Mouse (Mus musculus): ENCODE data around the gene Plcl2. TPM values are rescaled to one million over a fixed set of nuclear protein-coding genes. Genes with fewer than 3 reads are reported as not detected.

The Plcl2 gene
- polyA plus RNA-seq, 1 experiment from 2014 or later, result 6.8 TPM

GRCm38 (mm10) chr17:50710497-50711222 lies 201.5 kb downstream of the Plcl2 start:
- Histone ChIP-seq H3K27me3 (ENCODE audit: control insufficient read depth, insufficient read depth, low read length) (no peaks in the 10 kb centered on the region), H3K9ac (ENCODE audit: low read length) (no peak overlapping the region), H3K4me1 (ENCODE audit: control insufficient read depth in 2 of 2, insufficient read depth in 2 of 2, low read length in 2 of 2) (no peaks in the 10 kb centered on the region), H3K4me2 (ENCODE audit: low read length) (no peak overlapping the region), H3K36me3 (ENCODE audit: control insufficient read depth, insufficient read depth, low read length) (no peaks in the 10 kb centered on the region), H3K4me3 (ENCODE audit: control insufficient read depth in 1 of 2, insufficient read depth in 1 of 2, low read depth in 1 of 2, low read length in 2 of 2) (no peak overlapping the region), H3K9me3 (ENCODE audit: control insufficient read depth, low read length) (peaks cover 2% of the 10 kb centered on the region; the same call in 1 of the 2 replicates), H3K27ac (replicated peaks in 1 of 2; ENCODE audit: control insufficient read depth in 1 of 2, insufficient read depth in 1 of 2, low read depth in 2 of 2, low read length in 2 of 2) (no peak overlapping the region)
- ATAC-seq (ENCODE audit: insufficient number of reproducible peaks, insufficient read depth, low FRiP score, low read depth), result no peak
- WGBS, result 84% methylated on average over 7 of the region's 7 CpGs

GRCm38 (mm10) chr17:50717586-50717985 lies 208.4 kb downstream of the Plcl2 start:
- H3K27me3 ChIP-seq (ENCODE audit: control insufficient read depth, insufficient read depth, low read length), result no peaks in the 10 kb centered on the region
- H3K4me3 ChIP-seq (ENCODE audit: control insufficient read depth in 1 of 2, insufficient read depth in 1 of 2, low read depth in 1 of 2, low read length in 2 of 2), result no peak overlapping the region
- 84% methylated on average over 5 of the region's 5 CpGs for WGBS
- peaks cover 2% of the 10 kb centered on the region; the same call in 1 of the 2 replicates for H3K9me3 ChIP-seq (ENCODE audit: control insufficient read depth, low read length)
- no peak overlapping the region for H3K9ac ChIP-seq (ENCODE audit: low read length)
- no peaks in the 10 kb centered on the region for H3K4me1 ChIP-seq (ENCODE audit: control insufficient read depth in 2 of 2, insufficient read depth in 2 of 2, low read length in 2 of 2)
- no peak overlapping the region for H3K27ac ChIP-seq (replicated peaks in 1 of 2; ENCODE audit: control insufficient read depth in 1 of 2, insufficient read depth in 1 of 2, low read depth in 2 of 2, low read length in 2 of 2)
- ATAC-seq (ENCODE audit: insufficient number of reproducible peaks, insufficient read depth, low FRiP score, low read depth), result no peak
- no peak overlapping the region for H3K4me2 ChIP-seq (ENCODE audit: low read length)
- no peaks in the 10 kb centered on the region for H3K36me3 ChIP-seq (ENCODE audit: control insufficient read depth, insufficient read depth, low read length)

GRCm38 (mm10) chr17:50724376-50724775 lies 215.2 kb downstream of the Plcl2 start:
- 76% methylated on average over 2 of the region's 2 CpGs for WGBS
- no peak for ATAC-seq (ENCODE audit: insufficient number of reproducible peaks, insufficient read depth, low FRiP score, low read depth)
- H3K9me3 ChIP-seq (ENCODE audit: control insufficient read depth, low read length), result no peaks in the 10 kb centered on the region
- H3K4me3 ChIP-seq (ENCODE audit: control insufficient read depth in 1 of 2, insufficient read depth in 1 of 2, low read depth in 1 of 2, low read length in 2 of 2), result no peak overlapping the region
- peaks cover 2 to 9% of the 10 kb centered on the region in 2 experiments; a peak in 3 of 4 replicates for H3K4me1 ChIP-seq (ENCODE audit: control insufficient read depth in 2 of 2, insufficient read depth in 2 of 2, low read length in 2 of 2)
- no peak overlapping the region for H3K4me2 ChIP-seq (ENCODE audit: low read length)
- H3K27ac ChIP-seq (replicated peaks in 1 of 2; ENCODE audit: control insufficient read depth in 1 of 2, insufficient read depth in 1 of 2, low read depth in 2 of 2, low read length in 2 of 2), result no peak overlapping the region
- no peak overlapping the region for H3K9ac ChIP-seq (ENCODE audit: low read length)
- H3K27me3 ChIP-seq (ENCODE audit: control insufficient read depth, insufficient read depth, low read length), result no peaks in the 10 kb centered on the region
- H3K36me3 ChIP-seq (ENCODE audit: control insufficient read depth, insufficient read depth, low read length), result no peaks in the 10 kb centered on the region

GRCm38 (mm10) chr17:50726265-50726664 lies 217.1 kb downstream of the Plcl2 start:
- 85% methylated on average over 2 of the region's 2 CpGs for WGBS
- Histone ChIP-seq H3K36me3 (ENCODE audit: control insufficient read depth, insufficient read depth, low read length) (no peaks in the 10 kb centered on the region), H3K9ac (ENCODE audit: low read length) (no peak overlapping the region), H3K4me1 (ENCODE audit: control insufficient read depth in 2 of 2, insufficient read depth in 2 of 2, low read length in 2 of 2) (peaks cover 5 to 12% of the 10 kb centered on the region in 2 experiments), H3K27ac (replicated peaks in 1 of 2; ENCODE audit: control insufficient read depth in 1 of 2, insufficient read depth in 1 of 2, low read depth in 2 of 2, low read length in 2 of 2) (no peak overlapping the region), H3K4me3 (ENCODE audit: control insufficient read depth in 1 of 2, insufficient read depth in 1 of 2, low read depth in 1 of 2, low read length in 2 of 2) (no peak overlapping the region), H3K9me3 (ENCODE audit: control insufficient read depth, low read length) (no peaks in the 10 kb centered on the region), H3K27me3 (ENCODE audit: control insufficient read depth, insufficient read depth, low read length) (no peaks in the 10 kb centered on the region), H3K4me2 (ENCODE audit: low read length) (no peak overlapping the region)
- no peak for ATAC-seq (ENCODE audit: insufficient number of reproducible peaks, insufficient read depth, low FRiP score, low read depth)

- H3K4me2 ChIP-seq (ENCODE audit: low read length), result no peak overlapping the region
- no peak overlapping the region for H3K27ac ChIP-seq (replicated peaks in 1 of 2; ENCODE audit: control insufficient read depth in 1 of 2, insufficient read depth in 1 of 2, low read depth in 2 of 2, low read length in 2 of 2)
- WGBS, result 83% methylated on average over 2 of the region's 2 CpGs
- no peaks in the 10 kb centered on the region for H3K27me3 ChIP-seq (ENCODE audit: control insufficient read depth, insufficient read depth, low read length)
- no peak for ATAC-seq (ENCODE audit: insufficient number of reproducible peaks, insufficient read depth, low FRiP score, low read depth)
- 0 out of 2 replicates have a peak, but pooled peaks cover under 1% of the 10 kb centered on the region for H3K36me3 ChIP-seq (ENCODE audit: control insufficient read depth, insufficient read depth, low read length)
- H3K4me3 ChIP-seq (ENCODE audit: control insufficient read depth in 1 of 2, insufficient read depth in 1 of 2, low read depth in 1 of 2, low read length in 2 of 2), result no peak overlapping the region
- peaks cover 5 to 17% of the 10 kb centered on the region in 2 experiments for H3K4me1 ChIP-seq (ENCODE audit: control insufficient read depth in 2 of 2, insufficient read depth in 2 of 2, low read length in 2 of 2)
- H3K9ac ChIP-seq (ENCODE audit: low read length), result no peak overlapping the region
- H3K9me3 ChIP-seq (ENCODE audit: control insufficient read depth, low read length), result no peaks in the 10 kb centered on the region
Measured at GRCm38 (mm10) chr17:50729031-50729430, 219.8 kb downstream of the Plcl2 start.

- Histone ChIP-seq H3K9ac (ENCODE audit: low read length) (no peak overlapping the region), H3K4me3 (ENCODE audit: control insufficient read depth in 1 of 2, insufficient read depth in 1 of 2, low read depth in 1 of 2, low read length in 2 of 2) (no peak overlapping the region), H3K27ac (replicated peaks in 1 of 2; ENCODE audit: control insufficient read depth in 1 of 2, insufficient read depth in 1 of 2, low read depth in 2 of 2, low read length in 2 of 2) (no peak overlapping the region), H3K9me3 (ENCODE audit: control insufficient read depth, low read length) (no peaks in the 10 kb centered on the region), H3K4me1 (ENCODE audit: control insufficient read depth in 2 of 2, insufficient read depth in 2 of 2, low read length in 2 of 2) (peaks cover 8 to 14% of the 10 kb centered on the region in 2 experiments), H3K27me3 (ENCODE audit: control insufficient read depth, insufficient read depth, low read length) (no peaks in the 10 kb centered on the region), H3K36me3 (ENCODE audit: control insufficient read depth, insufficient read depth, low read length) (0 out of 2 replicates have a peak, but pooled peaks cover 3% of the 10 kb centered on the region), H3K4me2 (ENCODE audit: low read length) (no peak overlapping the region)
- 81% methylated on average over 6 of the region's 6 CpGs for WGBS
- no peak for ATAC-seq (ENCODE audit: insufficient number of reproducible peaks, insufficient read depth, low FRiP score, low read depth)
Measured at GRCm38 (mm10) chr17:50729577-50729976, 220.4 kb downstream of the Plcl2 start.

GRCm38 (mm10) chr17:50730896-50731295 lies 221.7 kb downstream of the Plcl2 start:
- no peak overlapping the region for H3K4me2 ChIP-seq (ENCODE audit: low read length)
- peaks cover 21 to 24% of the 10 kb centered on the region in 2 experiments for H3K4me1 ChIP-seq (ENCODE audit: control insufficient read depth in 2 of 2, insufficient read depth in 2 of 2, low read length in 2 of 2)
- WGBS, result 89% methylated on average over 2 of the region's 2 CpGs
- no peaks in the 10 kb centered on the region for H3K27me3 ChIP-seq (ENCODE audit: control insufficient read depth, insufficient read depth, low read length)
- H3K4me3 ChIP-seq (ENCODE audit: control insufficient read depth in 1 of 2, insufficient read depth in 1 of 2, low read depth in 1 of 2, low read length in 2 of 2), result no peak overlapping the region
- 0 out of 2 replicates have a peak, but pooled peaks cover 3% of the 10 kb centered on the region for H3K36me3 ChIP-seq (ENCODE audit: control insufficient read depth, insufficient read depth, low read length)
- H3K9ac ChIP-seq (ENCODE audit: low read length), result no peak overlapping the region
- H3K9me3 ChIP-seq (ENCODE audit: control insufficient read depth, low read length), result no peaks in the 10 kb centered on the region
- H3K27ac ChIP-seq (replicated peaks in 1 of 2; ENCODE audit: control insufficient read depth in 1 of 2, insufficient read depth in 1 of 2, low read depth in 2 of 2, low read length in 2 of 2), result no peak overlapping the region
- no peak for ATAC-seq (ENCODE audit: insufficient number of reproducible peaks, insufficient read depth, low FRiP score, low read depth)
